Mouse (Mus musculus): ENCODE data around the gene Cytip.

GRCm38 (mm10) chr2:58187310-58188051 is 7.9 kb downstream of the Cytip start:
- no peak for TF ChIP-seq CTCF (IDR thresholded peaks at IDR 0.05; ENCODE audit: low read depth)
- no peak for TF ChIP-seq EP300 (IDR thresholded peaks at IDR 0.05; ENCODE audit: low read depth)

All from liver, embryonic 14.5 days (tissue).